Mouse (Mus musculus) frontal cortex, adult 2 months (tissue): ENCODE measurements at regions not wholly inside any gene's neighbourhood (a gene's known extent, or its start where the extent isn't known, plus 50 kb on each side); places are given as distances from the start of the nearest gene placed in this dataset.
A peak's percentile ranks its signal among the peaks of the same experiment; 100 is the strongest.

Experiments
- DNase-seq, 2 experiments: peaks; one replicate each; pipeline ENCODE4 v3.0.0; 2022; ENCODE audit warnings: low spot score in 1 of 2; ENCODE audit errors: extremely low spot score in 1 of 2

- DNase-seq: peak in 1 of 2 experiments; percentile 21
These were observed 262.7 kb downstream of the Pmp22 start for GRCm38 (mm10) chr11:63391478-63391877.

GRCm38 (mm10) chr11:63392378-63392777, 263.6 kb downstream of the Pmp22 start:
- DNase-seq: peak in 1 of 2 experiments; percentile 47

GRCm38 (mm10) chr11:63394201-63394600, 265.4 kb downstream of the Pmp22 start:
- DNase-seq: no peak

- DNase-seq: no peak
These were observed 267.6 kb downstream of the Pmp22 start for GRCm38 (mm10) chr11:63396386-63396785.

- no peak for DNase-seq
These were observed 274.0 kb downstream of the Pmp22 start for GRCm38 (mm10) chr11:63402741-63403140.

- peak in 1 of 2 experiments; percentile 88 for DNase-seq
These were observed 275.9 kb downstream of the Pmp22 start for GRCm38 (mm10) chr11:63404719-63405118.

GRCm38 (mm10) chr11:63409431-63409830, 280.6 kb downstream of the Pmp22 start:
- no peak for DNase-seq

GRCm38 (mm10) chr11:63410921-63411320, 282.1 kb downstream of the Pmp22 start:
- no peak for DNase-seq

GRCm38 (mm10) chr11:63412364-63412991, 283.7 kb downstream of the Pmp22 start:
- no peak for DNase-seq

GRCm38 (mm10) chr11:63413106-63413505, 284.3 kb downstream of the Pmp22 start:
- no peak for DNase-seq

- no peak for DNase-seq
These were observed 284.8 kb downstream of the Pmp22 start for GRCm38 (mm10) chr11:63413621-63414020.

- DNase-seq: no peak
These were observed 289.4 kb downstream of the Pmp22 start for GRCm38 (mm10) chr11:63418042-63418776.

GRCm38 (mm10) chr11:63420341-63420740, 291.6 kb downstream of the Pmp22 start:
- no peak for DNase-seq

GRCm38 (mm10) chr11:63422069-63422468, 293.3 kb downstream of the Pmp22 start:
- DNase-seq: no peak

- DNase-seq: no peak
These were observed 295.5 kb downstream of the Pmp22 start for GRCm38 (mm10) chr11:63424319-63424718.

- no peak for DNase-seq
These were observed 297.0 kb downstream of the Pmp22 start for GRCm38 (mm10) chr11:63425741-63426140.

GRCm38 (mm10) chr11:63453786-63454185, 325.0 kb downstream of the Pmp22 start:
- DNase-seq: no peak

- no peak for DNase-seq
These were observed 326.2 kb downstream of the Pmp22 start for GRCm38 (mm10) chr11:63454910-63455531.

- no peak for DNase-seq
These were observed 327.6 kb downstream of the Pmp22 start for GRCm38 (mm10) chr11:63456356-63456755.

GRCm38 (mm10) chr11:63457250-63457649, 328.5 kb downstream of the Pmp22 start:
- DNase-seq: no peak

- no peak for DNase-seq
These were observed 331.4 kb downstream of the Pmp22 start for GRCm38 (mm10) chr11:63460146-63460545.
